Mouse (Mus musculus) bone marrow, adult 2 months (tissue): ENCODE data around the gene Atp5g3. TPM values are rescaled to one million over a fixed set of nuclear protein-coding genes. Genes with fewer than 3 reads are reported as not detected.

Experiments
- H3K27ac ChIP-seq: fragments of 200-500 bp; 2 replicates; pipeline ENCODE4 v1.5.1; 2012; ENCODE audit warnings: low read depth, mild to moderate bottlenecking, control low read depth, inconsistent platforms, low read length; ENCODE audit not compliant: control insufficient read depth, poor library complexity, insufficient read depth
- H3K4me1 ChIP-seq: fragments of 200-500 bp; 2 replicates; pipeline ENCODE4 v1.6.1; 2011; ENCODE audit warnings: low read length; ENCODE audit not compliant: control insufficient read depth, insufficient read depth
- H3K4me3 ChIP-seq: fragments of 200-500 bp; replicated peaks from 2 replicates; pipeline ENCODE3; 2011; ENCODE audit warnings: mild to moderate bottlenecking, low read depth, low read length, control low read depth; ENCODE audit not compliant: control insufficient read depth
- CTCF ChIP-seq: fragments of 200-500 bp; IDR thresholded peaks from 2 replicates; pipeline ENCODE4 v1.5.1; 2011; ENCODE audit warnings: low read length, control low read depth; ENCODE audit not compliant: control insufficient read depth, insufficient read depth
- POLR2A ChIP-seq: fragments of 200-500 bp; IDR thresholded peaks from 2 replicates; pipeline ENCODE4 v1.6.1; 2011; ENCODE audit warnings: low read depth, mild to moderate bottlenecking, control low read depth, low read length, borderline replicate concordance; ENCODE audit not compliant: control insufficient read depth
- WGBS: fragments of 180-500 bp; shearing (Covaris S2); methylation state at CpG from one replicate; pipeline ENCODE4 v1.1.7; 2018; 5-methylcytosine and 5-hydroxymethylcytosine counted together
- polyA plus RNA-seq: library from polyadenylated mRNA; stranded (reverse); fragments of >200 nt; gene quantifications from 2 replicates; pipeline ENCODE4 v1.2.4, GENCODE M21; 2011; ENCODE audit warnings: low replicate concordance; ENCODE audit not compliant: missing spikeins, insufficient read depth, insufficient read length

Gene Atp5g3
- polyA plus RNA-seq: 221 and 279 TPM in 2 replicates

DNA sequence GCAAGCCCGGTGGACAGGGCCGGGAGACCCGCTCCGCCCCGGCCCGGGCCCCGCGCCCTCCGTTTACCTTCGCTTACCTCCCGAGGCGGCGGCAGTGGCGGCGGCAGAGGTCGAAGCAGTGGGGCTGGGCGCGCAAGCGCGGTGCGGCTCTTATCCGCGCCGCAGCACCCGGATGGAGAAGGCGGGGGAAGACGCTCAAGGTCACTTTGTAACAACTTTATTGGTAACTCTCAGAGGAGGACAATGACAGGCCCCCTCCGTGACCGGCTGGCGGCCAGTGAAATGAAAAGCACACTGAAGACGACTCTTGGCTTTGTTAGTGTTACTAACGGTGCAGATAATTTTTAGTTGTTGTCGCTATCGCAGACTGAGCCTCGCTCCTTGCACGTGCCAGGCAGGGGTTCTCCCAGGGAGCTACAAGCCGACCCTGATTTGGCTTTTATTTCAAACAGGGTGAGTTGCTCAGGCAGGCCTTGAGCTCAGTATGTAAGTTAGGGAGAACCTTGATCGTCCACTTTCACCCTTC, at the start of gene Atp5g3:
Atp5g3 (minus strand) TSS at position 152 of the 526 bp plus-strand sequence.
- TF ChIP-seq POLR2A (peak; percentile 80; the same call in 1 of the 2 replicates), CTCF (no peak)
- Histone ChIP-seq H3K27ac (peak within 1 kb of the TSS; percentile 92), H3K4me1 (peaks cover 1% of the 10 kb centered on the region; the same call in 1 of the 2 replicates), H3K4me3 (peak within 1 kb of the TSS; percentile 94)
- WGBS: under 1% methylated on average over 38 of the region's 38 CpGs

DNA sequence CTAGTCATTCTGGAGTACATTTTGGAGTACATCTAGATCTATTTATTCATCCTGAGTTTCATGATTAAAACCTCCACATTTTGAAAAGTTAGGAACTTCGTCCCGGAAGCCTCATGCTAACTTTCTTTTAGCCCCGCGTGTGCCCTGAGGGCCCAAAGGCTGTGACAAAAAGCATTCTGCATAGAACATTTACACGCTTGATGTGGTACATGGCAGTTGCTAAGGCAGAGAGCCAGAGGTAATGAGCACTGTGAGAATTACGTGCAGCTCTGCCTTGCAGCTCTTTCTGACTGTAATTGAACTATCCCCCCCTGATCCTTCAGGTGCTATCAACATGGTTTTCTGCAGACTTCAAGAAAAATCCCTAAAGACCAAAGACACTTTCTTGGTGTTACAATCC, 47.2 kb upstream of the Atp5g3 start:
- no peak for TF ChIP-seq CTCF
- no peak for TF ChIP-seq POLR2A
- Histone ChIP-seq H3K4me1 (no peaks in the 10 kb centered on the region), H3K4me3 (no peak overlapping the region), H3K27ac (no peak overlapping the region)
- WGBS: 86% methylated on average over 6 of the region's 6 CpGs

GRCm38 (mm10) chr2:73953612-73954011, 42.5 kb upstream of the Atp5g3 start:
- no peaks in the 10 kb centered on the region for H3K4me1 ChIP-seq
- no peak overlapping the region for H3K4me3 ChIP-seq
- 79% methylated on average over 1 of the region's 1 CpGs for WGBS

GRCm38 (mm10) chr2:73952597-73953219, 41.6 kb upstream of the Atp5g3 start:
- TF ChIP-seq POLR2A (no peak), CTCF (no peak)
- H3K4me1 ChIP-seq: no peaks in the 10 kb centered on the region
- WGBS: 55% methylated on average over 8 of the region's 8 CpGs

More at GRCm38 (mm10) chr2:73953612-73954011, 42.5 kb upstream of the Atp5g3 start:
- H3K27ac ChIP-seq: no peak overlapping the region
- TF ChIP-seq CTCF (no peak), POLR2A (no peak)

DNA sequence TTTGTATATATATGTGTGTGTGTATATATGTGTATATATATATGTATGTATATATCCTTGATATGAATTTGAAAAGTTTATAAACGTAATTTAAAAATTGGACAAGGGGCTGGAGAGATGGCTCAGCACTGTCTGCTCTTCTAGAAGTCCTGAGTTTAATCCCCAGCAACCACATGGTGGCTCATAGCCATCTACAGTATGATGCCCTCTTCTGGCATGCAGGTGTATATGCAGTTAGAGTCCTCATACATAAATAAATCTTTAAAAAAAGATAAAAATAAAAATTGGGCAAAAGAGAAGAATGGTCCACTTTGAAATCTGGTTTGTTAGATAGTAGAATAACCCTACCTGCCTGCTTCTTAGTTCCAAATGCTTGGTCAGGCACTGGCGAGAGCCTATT, 36.2 kb upstream of the Atp5g3 start:
- Histone ChIP-seq H3K4me1 (no peaks in the 10 kb centered on the region), H3K4me3 (no peak overlapping the region), H3K27ac (no peak overlapping the region)
- 76% methylated on average over 2 of the region's 2 CpGs for WGBS
- TF ChIP-seq CTCF (no peak), POLR2A (no peak)

More at GRCm38 (mm10) chr2:73952597-73953219, 41.6 kb upstream of the Atp5g3 start:
- Histone ChIP-seq H3K4me3 (no peak overlapping the region), H3K27ac (no peak overlapping the region)

DNA sequence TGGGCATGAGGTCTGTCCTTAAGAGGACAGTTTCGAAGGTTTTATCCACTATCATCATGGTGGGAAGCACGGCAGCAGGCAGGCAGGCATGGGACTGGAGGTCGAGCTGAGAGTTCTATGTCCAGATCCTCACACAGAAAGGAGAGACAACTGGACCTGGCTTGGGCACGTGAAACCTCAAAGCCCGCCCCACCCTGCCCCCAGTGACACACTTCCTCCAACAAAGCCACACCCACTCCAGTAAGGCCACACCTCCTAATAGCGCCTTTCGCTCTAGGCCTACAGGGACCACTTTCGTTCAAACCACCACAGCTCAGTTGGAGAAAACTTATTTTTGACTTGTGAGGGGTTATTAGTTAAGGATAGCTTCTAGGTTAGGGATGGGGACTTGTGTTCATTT, 32.6 kb upstream of the Atp5g3 start:
- WGBS: 81% methylated on average over 8 of the region's 8 CpGs
- H3K27ac ChIP-seq: no peak overlapping the region
- no peak overlapping the region for H3K4me3 ChIP-seq
- TF ChIP-seq POLR2A: no peak
- TF ChIP-seq CTCF: no peak
- H3K4me1 ChIP-seq: no peaks in the 10 kb centered on the region

DNA sequence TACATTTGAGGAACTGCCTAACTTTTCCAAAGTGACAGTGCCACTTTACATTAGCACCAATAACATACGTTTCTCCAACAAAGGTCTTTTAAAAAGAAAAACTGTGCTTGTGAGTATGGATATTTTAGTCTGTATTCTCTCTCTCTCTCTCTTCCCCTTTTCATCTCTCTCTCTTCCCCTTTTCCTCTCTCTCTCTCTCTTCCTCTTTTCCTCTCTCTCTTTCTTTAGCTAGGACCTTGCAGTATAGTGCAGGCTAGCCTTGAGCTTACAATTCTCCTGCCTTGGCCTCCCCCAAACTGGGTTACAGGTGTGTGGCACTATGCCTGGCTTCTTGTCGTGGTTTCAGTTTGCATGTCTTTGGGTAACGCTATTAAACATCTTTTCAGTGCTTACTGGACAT, 31.7 kb upstream of the Atp5g3 start:
- WGBS: 61% methylated on average over 3 of the region's 3 CpGs
- TF ChIP-seq POLR2A (no peak), CTCF (no peak)
- no peaks in the 10 kb centered on the region for H3K4me1 ChIP-seq
- no peak overlapping the region for H3K4me3 ChIP-seq
- no peak overlapping the region for H3K27ac ChIP-seq

- TF ChIP-seq CTCF (no peak), POLR2A (no peak)
- WGBS: 67% methylated on average over 1 of the region's 1 CpGs
- H3K4me1 ChIP-seq: no peaks in the 10 kb centered on the region
- H3K27ac ChIP-seq: no peak overlapping the region
- no peak overlapping the region for H3K4me3 ChIP-seq
Observed at GRCm38 (mm10) chr2:73941281-73941680, 30.2 kb upstream of the Atp5g3 start.

- WGBS: 82% methylated on average over 7 of the region's 7 CpGs
- no peaks in the 10 kb centered on the region for H3K4me1 ChIP-seq
- no peak overlapping the region for H3K27ac ChIP-seq
- TF ChIP-seq CTCF: no peak
- TF ChIP-seq POLR2A: no peak
- no peak overlapping the region for H3K4me3 ChIP-seq
Observed at GRCm38 (mm10) chr2:73940471-73940870, 29.3 kb upstream of the Atp5g3 start.
